Mouse (Mus musculus) ES-Bruce4 (cell line): ENCODE results near the gene Xpnpep3.
A peak's percentile ranks its signal among the peaks of the same experiment; 100 is the strongest.

Experiments used
- CTCF ChIP-seq: IDR thresholded peaks from one replicate; pipeline ENCODE4 v1.8.1; 2011; ENCODE audit warnings: low read depth, low read length
- POLR2A ChIP-seq: IDR thresholded peaks from one replicate; pipeline ENCODE4 v1.8.1; 2011; ENCODE audit warnings: low read length; ENCODE audit not compliant: insufficient read depth

GRCm38 (mm10) chr15:81465901-81466737 is 66.2 kb downstream of the Xpnpep3 start, which contains the start of gene Rbx1:
- peak; percentile 83 for TF ChIP-seq POLR2A
- no peak for TF ChIP-seq CTCF
